Mouse (Mus musculus): ENCODE measurements around the gene Plvap. TPM values are rescaled to one million over a fixed set of nuclear protein-coding genes. Genes with fewer than 3 reads are reported as not detected.

Gene Plvap
- polyA plus RNA-seq, 1 experiment, result 20.5 TPM

- Histone ChIP-seq H3K27ac (ENCODE audit: control insufficient read depth, insufficient read depth, low read depth, low read length, poor library complexity) (no peak overlapping the region), H3K4me3 (replicated peaks; ENCODE audit: control insufficient read depth, low read depth, low read length) (peak overlapping the region; percentile 81), H3K4me1 (ENCODE audit: control insufficient read depth, insufficient read depth, low read length) (no peaks in the 10 kb centered on the region; the same call in 1 of the 2 replicates)
- TF ChIP-seq CTCF (IDR thresholded peaks at IDR 0.05; ENCODE audit: control insufficient read depth, insufficient read depth, low read length) (no peak), POLR2A (IDR thresholded peaks at IDR 0.05; ENCODE audit: borderline replicate concordance, control insufficient read depth, low read depth, low read length) (no peak)
- WGBS, result 77% methylated on average over 3 of the region's 3 CpGs
Observed at GRCm38 (mm10) chr8:71470146-71470912, 41.2 kb downstream of the Plvap start.

GRCm38 (mm10) chr8:71469411-71469810, 42.1 kb downstream of the Plvap start:
- Histone ChIP-seq H3K4me1 (ENCODE audit: control insufficient read depth, insufficient read depth, low read length) (no peaks in the 10 kb centered on the region; the same call in 1 of the 2 replicates), H3K27ac (ENCODE audit: control insufficient read depth, insufficient read depth, low read depth, low read length, poor library complexity) (0 out of 2 replicates have a peak overlapping the region, but pooled peaks have one; percentile 29), H3K4me3 (replicated peaks; ENCODE audit: control insufficient read depth, low read depth, low read length) (peak overlapping the region; percentile 81)
- no peak for TF ChIP-seq POLR2A (IDR thresholded peaks at IDR 0.05; ENCODE audit: borderline replicate concordance, control insufficient read depth, low read depth, low read length)
- no peak for TF ChIP-seq CTCF (IDR thresholded peaks at IDR 0.05; ENCODE audit: control insufficient read depth, insufficient read depth, low read length)
- under 1% methylated on average over 23 of the region's 24 CpGs for WGBS

- peak within 1 kb of the TSS; percentile 81 for H3K4me3 ChIP-seq (replicated peaks; ENCODE audit: control insufficient read depth, low read depth, low read length)
- H3K27ac ChIP-seq (ENCODE audit: control insufficient read depth, insufficient read depth, low read depth, low read length, poor library complexity), result peak within 1 kb of the TSS; percentile 31; the same call in 1 of the 2 replicates
- H3K4me1 ChIP-seq (ENCODE audit: control insufficient read depth, insufficient read depth, low read length), result peaks cover 1% of the 10 kb centered on the region; the same call in 1 of the 2 replicates
- TF ChIP-seq CTCF (IDR thresholded peaks at IDR 0.05; ENCODE audit: control insufficient read depth, insufficient read depth, low read length), result 0 out of 2 replicates have a peak, but pooled peaks have one; percentile 4
- peak; percentile 43; the same call in 1 of the 2 replicates for TF ChIP-seq POLR2A (IDR thresholded peaks at IDR 0.05; ENCODE audit: borderline replicate concordance, control insufficient read depth, low read depth, low read length)
- whole genome bisulfite sequencing, result under 1% methylated on average over 52 of the region's 52 CpGs
Observed at GRCm38 (mm10) chr8:71468916-71469315, 42.6 kb downstream of the Plvap start, which contains the start of gene Dda1. Gene Dda1 (plus strand): TSS chr8:71469199.

GRCm38 (mm10) chr8:71468001-71468400, 43.6 kb downstream of the Plvap start:
- no peak overlapping the region for H3K4me3 ChIP-seq (replicated peaks; ENCODE audit: control insufficient read depth, low read depth, low read length)
- no peak for TF ChIP-seq CTCF (IDR thresholded peaks at IDR 0.05; ENCODE audit: control insufficient read depth, insufficient read depth, low read length)
- TF ChIP-seq POLR2A (IDR thresholded peaks at IDR 0.05; ENCODE audit: borderline replicate concordance, control insufficient read depth, low read depth, low read length), result no peak
- H3K27ac ChIP-seq (ENCODE audit: control insufficient read depth, insufficient read depth, low read depth, low read length, poor library complexity), result no peak overlapping the region
- WGBS, result 85% methylated on average over 1 of the region's 1 CpGs
- H3K4me1 ChIP-seq (ENCODE audit: control insufficient read depth, insufficient read depth, low read length), result peaks cover 2% of the 10 kb centered on the region; the same call in 1 of the 2 replicates

GRCm38 (mm10) chr8:71467201-71467600, 44.4 kb downstream of the Plvap start:
- TF ChIP-seq POLR2A (IDR thresholded peaks at IDR 0.05; ENCODE audit: borderline replicate concordance, control insufficient read depth, low read depth, low read length) (no peak), CTCF (IDR thresholded peaks at IDR 0.05; ENCODE audit: control insufficient read depth, insufficient read depth, low read length) (no peak)
- no peak overlapping the region for H3K27ac ChIP-seq (ENCODE audit: control insufficient read depth, insufficient read depth, low read depth, low read length, poor library complexity)
- WGBS, result 93% methylated on average over 2 of the region's 2 CpGs
- H3K4me1 ChIP-seq (ENCODE audit: control insufficient read depth, insufficient read depth, low read length), result peaks cover 2% of the 10 kb centered on the region; the same call in 1 of the 2 replicates
- no peak overlapping the region for H3K4me3 ChIP-seq (replicated peaks; ENCODE audit: control insufficient read depth, low read depth, low read length)

- 95% methylated on average over 5 of the region's 5 CpGs for WGBS
- Histone ChIP-seq H3K4me3 (replicated peaks; ENCODE audit: control insufficient read depth, low read depth, low read length) (no peak overlapping the region), H3K27ac (ENCODE audit: control insufficient read depth, insufficient read depth, low read depth, low read length, poor library complexity) (no peak overlapping the region), H3K4me1 (ENCODE audit: control insufficient read depth, insufficient read depth, low read length) (peaks cover 2% of the 10 kb centered on the region; the same call in 1 of the 2 replicates)
- no peak for TF ChIP-seq POLR2A (IDR thresholded peaks at IDR 0.05; ENCODE audit: borderline replicate concordance, control insufficient read depth, low read depth, low read length)
- no peak for TF ChIP-seq CTCF (IDR thresholded peaks at IDR 0.05; ENCODE audit: control insufficient read depth, insufficient read depth, low read length)
Observed at GRCm38 (mm10) chr8:71466198-71466597, 45.4 kb downstream of the Plvap start.

- no peak overlapping the region for H3K27ac ChIP-seq (ENCODE audit: control insufficient read depth, insufficient read depth, low read depth, low read length, poor library complexity)
- peaks cover 2% of the 10 kb centered on the region; the same call in 1 of the 2 replicates for H3K4me1 ChIP-seq (ENCODE audit: control insufficient read depth, insufficient read depth, low read length)
- TF ChIP-seq POLR2A (IDR thresholded peaks at IDR 0.05; ENCODE audit: borderline replicate concordance, control insufficient read depth, low read depth, low read length) (no peak), CTCF (IDR thresholded peaks at IDR 0.05; ENCODE audit: control insufficient read depth, insufficient read depth, low read length) (no peak)
- 79% methylated on average over 8 of the region's 8 CpGs for WGBS
- H3K4me3 ChIP-seq (replicated peaks; ENCODE audit: control insufficient read depth, low read depth, low read length), result no peak overlapping the region
Observed at GRCm38 (mm10) chr8:71465733-71466132, 45.8 kb downstream of the Plvap start.

All from bone marrow, adult 2 months (tissue).